Mouse (Mus musculus): ENCODE data around the gene Exosc9. TPM values are rescaled to one million over a fixed set of nuclear protein-coding genes. Genes with fewer than 3 reads are reported as not detected.

Gene Exosc9
- total and polyA plus RNA-seq, 3 experiments = 46.0 to 49.4 TPM; not detected in 1

GRCm38 (mm10) chr3:36524466-36524865 lies 27.9 kb upstream of the Exosc9 start:
- H3K9me3 ChIP-seq (replicated peaks; ENCODE audit: insufficient read depth, low read length) = no peaks in the 10 kb centered on the region
- H3K79me2 ChIP-seq (ENCODE audit: control insufficient read depth, insufficient read depth, low read length, poor library complexity) = no peaks in the 10 kb centered on the region
- H3K27me3 ChIP-seq (ENCODE audit: control insufficient read depth in 1 of 2, insufficient read depth in 2 of 2, low read length in 2 of 2) = peaks cover 14 to 15% of the 10 kb centered on the region in 2 experiments
- TF ChIP-seq POLR2A (IDR thresholded peaks at IDR 0.05; ENCODE audit: control insufficient read depth in 1 of 2, insufficient read depth in 1 of 2, low read depth in 1 of 2, low read length in 2 of 2, poor library complexity in 1 of 2) = no peak
- H3K27ac ChIP-seq (ENCODE audit: control insufficient read depth, low read depth, low read length) = no peak overlapping the region
- no peak for DNase-seq (ENCODE audit: low read depth, low spot score)
- no peak overlapping the region for H3K4me3 ChIP-seq (ENCODE audit: control insufficient read depth in 1 of 2, insufficient read depth in 1 of 2, low read depth in 2 of 2, low read length in 2 of 2)
- no peak overlapping the region for H3K9ac ChIP-seq (ENCODE audit: control insufficient read depth, low read depth, low read length, poor library complexity, severe bottlenecking)
- H3K4me1 ChIP-seq (ENCODE audit: control insufficient read depth in 1 of 2, insufficient read depth in 2 of 2, low read length in 2 of 2) = no peaks in the 10 kb centered on the region
- H3K36me3 ChIP-seq (ENCODE audit: control insufficient read depth in 1 of 2, insufficient read depth in 2 of 2, low read length in 2 of 2) = no peaks in the 10 kb centered on the region

DNA sequence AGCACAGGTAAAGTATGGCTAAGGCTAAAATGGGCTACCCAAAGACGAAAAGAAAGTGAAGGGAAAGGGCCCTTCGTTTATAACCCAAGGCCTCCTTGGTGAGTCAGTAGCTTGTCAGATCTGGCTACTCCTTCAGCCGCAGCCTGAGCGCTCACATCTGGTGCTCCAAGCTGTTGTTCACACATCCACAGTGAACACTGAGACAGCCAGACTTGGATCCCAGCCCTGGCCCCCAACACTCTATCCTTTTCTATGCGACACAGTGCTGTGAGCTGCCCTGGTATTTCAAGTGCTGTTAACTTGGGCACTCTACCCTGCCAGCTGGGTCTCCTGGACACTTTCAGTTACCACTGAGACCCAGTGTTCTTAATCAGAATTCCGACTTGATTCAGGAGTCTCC lies 22.1 kb upstream of the Exosc9 start:
- H3K27me3 ChIP-seq (ENCODE audit: control insufficient read depth in 1 of 2, insufficient read depth in 2 of 2, low read length in 2 of 2) = peaks cover 11 to 18% of the 10 kb centered on the region in 2 experiments; a peak in 3 of 4 replicates
- no peak overlapping the region for H3K27ac ChIP-seq (ENCODE audit: control insufficient read depth, low read depth, low read length)
- H3K9me3 ChIP-seq (replicated peaks; ENCODE audit: insufficient read depth, low read length) = no peaks in the 10 kb centered on the region
- TF ChIP-seq USF1 (IDR thresholded peaks at IDR 0.05; ENCODE audit: low read depth, low read length) = no peak
- TF ChIP-seq MYC (IDR thresholded peaks at IDR 0.05; ENCODE audit: low read depth, low read length) = no peak
- no peak for TF ChIP-seq NELFE (IDR thresholded peaks at IDR 0.05; ENCODE audit: low read depth, low read length)
- TF ChIP-seq GATA1 (IDR thresholded peaks at IDR 0.05; ENCODE audit: low read depth, low read length) = no peak
- no peak for TF ChIP-seq MAZ (IDR thresholded peaks at IDR 0.05; ENCODE audit: low read depth, low read length)
- TF ChIP-seq TAL1 (IDR thresholded peaks at IDR 0.05; ENCODE audit: low read length) = no peak
- TF ChIP-seq MAFK (IDR thresholded peaks at IDR 0.05; ENCODE audit: borderline replicate concordance, low read depth, low read length) = no peak
- TF ChIP-seq POLR2A (IDR thresholded peaks at IDR 0.05; ENCODE audit: control insufficient read depth in 1 of 2, insufficient read depth in 1 of 2, low read depth in 1 of 2, low read length in 2 of 2, poor library complexity in 1 of 2) = no peak
- no peak for TF ChIP-seq HCFC1 (IDR thresholded peaks at IDR 0.05; ENCODE audit: low read depth, low read length)
- TF ChIP-seq USF2 (IDR thresholded peaks at IDR 0.05; ENCODE audit: borderline replicate concordance in 1 of 2, insufficient read depth in 1 of 2, low read depth in 1 of 2, low read length in 2 of 2) = no peak
- no peak for TF ChIP-seq JUND (IDR thresholded peaks at IDR 0.05; ENCODE audit: low read depth, low read length)
- TF ChIP-seq E2F4 (IDR thresholded peaks at IDR 0.05; ENCODE audit: borderline replicate concordance, low read depth, low read length) = no peak
- H3K4me1 ChIP-seq (ENCODE audit: control insufficient read depth in 1 of 2, insufficient read depth in 2 of 2, low read length in 2 of 2) = no peaks in the 10 kb centered on the region
- H3K4me3 ChIP-seq (ENCODE audit: control insufficient read depth in 1 of 2, insufficient read depth in 1 of 2, low read depth in 2 of 2, low read length in 2 of 2) = no peak overlapping the region
- H3K9ac ChIP-seq (ENCODE audit: control insufficient read depth, low read depth, low read length, poor library complexity, severe bottlenecking) = no peak overlapping the region
- no peaks in the 10 kb centered on the region for H3K36me3 ChIP-seq (ENCODE audit: control insufficient read depth in 1 of 2, insufficient read depth in 2 of 2, low read length in 2 of 2)
- no peak for DNase-seq (ENCODE audit: low read depth, low spot score)
- no peaks in the 10 kb centered on the region for H3K79me2 ChIP-seq (ENCODE audit: control insufficient read depth, insufficient read depth, low read length, poor library complexity)

- no peak overlapping the region for H3K4me3 ChIP-seq (ENCODE audit: control insufficient read depth in 1 of 2, insufficient read depth in 1 of 2, low read depth in 2 of 2, low read length in 2 of 2)
- H3K79me2 ChIP-seq (ENCODE audit: control insufficient read depth, insufficient read depth, low read length, poor library complexity) = no peaks in the 10 kb centered on the region
- peaks cover 11 to 18% of the 10 kb centered on the region in 2 experiments; a peak in 3 of 4 replicates for H3K27me3 ChIP-seq (ENCODE audit: control insufficient read depth in 1 of 2, insufficient read depth in 2 of 2, low read length in 2 of 2)
- TF ChIP-seq MEF2A (IDR thresholded peaks at IDR 0.05; ENCODE audit: extremely low read depth, insufficient replicate concordance, low read depth, low read length, poor library complexity, severe bottlenecking) (no peak), MAZ (IDR thresholded peaks at IDR 0.05; ENCODE audit: low read depth, low read length) (no peak), MXI1 (IDR thresholded peaks at IDR 0.05; ENCODE audit: low read depth, low read length) (no peak), CHD1 (IDR thresholded peaks at IDR 0.05; ENCODE audit: low read depth, low read length) (no peak), E2F4 (IDR thresholded peaks at IDR 0.05; ENCODE audit: borderline replicate concordance, low read depth, low read length) (no peak), POLR2AphosphoS2 (IDR thresholded peaks at IDR 0.05; ENCODE audit: low read length) (no peak), NRF1 (IDR thresholded peaks at IDR 0.05; ENCODE audit: insufficient read depth, low read depth, low read length, poor library complexity, severe bottlenecking) (no peak), POLR2A (IDR thresholded peaks at IDR 0.05; ENCODE audit: control insufficient read depth in 1 of 2, insufficient read depth in 1 of 2, low read depth in 1 of 2, low read length in 2 of 2, poor library complexity in 1 of 2) (no peak), TCF12 (IDR thresholded peaks at IDR 0.05; ENCODE audit: low read depth, low read length) (no peak), RCOR1 (IDR thresholded peaks at IDR 0.05; ENCODE audit: low read depth, low read length) (no peak), USF2 (IDR thresholded peaks at IDR 0.05; ENCODE audit: borderline replicate concordance in 1 of 2, insufficient read depth in 1 of 2, low read depth in 1 of 2, low read length in 2 of 2) (no peak), KAT2A (conservative IDR thresholded peaks at IDR 0.05; ENCODE audit: low read depth, low read length) (no peak)
- no peaks in the 10 kb centered on the region for H3K36me3 ChIP-seq (ENCODE audit: control insufficient read depth in 1 of 2, insufficient read depth in 2 of 2, low read length in 2 of 2)
- no peak overlapping the region for H3K27ac ChIP-seq (ENCODE audit: control insufficient read depth, low read depth, low read length)
- H3K4me1 ChIP-seq (ENCODE audit: control insufficient read depth in 1 of 2, insufficient read depth in 2 of 2, low read length in 2 of 2) = no peaks in the 10 kb centered on the region; a peak in 1 of 4 replicates
- no peaks in the 10 kb centered on the region for H3K9me3 ChIP-seq (replicated peaks; ENCODE audit: insufficient read depth, low read length)
- no peak for DNase-seq (ENCODE audit: low read depth, low spot score)
- H3K9ac ChIP-seq (ENCODE audit: control insufficient read depth, low read depth, low read length, poor library complexity, severe bottlenecking) = no peak overlapping the region
Measured at GRCm38 (mm10) chr3:36530781-36531180, 21.6 kb upstream of the Exosc9 start.
